Mouse (Mus musculus) common myeloid progenitor, adult 5-6 weeks (primary cell): Measurements from ENCODE around the gene Olfr1307. TPM values are rescaled to one million over a fixed set of nuclear protein-coding genes. Genes with fewer than 3 reads are reported as not detected.

Experiments
- ATAC-seq: replicated peaks from 2 replicates; pipeline ENCODE4 v1.8.0; 2016; ENCODE audit warnings: low read depth, mild to moderate bottlenecking, moderate TSS enrichment, inconsistent platforms; ENCODE audit not compliant: poor library complexity, severe bottlenecking
- total RNA-seq: library from RNA; stranded (forward); fragments of 200-1000, 187-1606 nt; gene quantifications from 2 replicates; pipeline ENCODE4 v1.2.3, GENCODE M21; 2017

The Olfr1307 gene
- 0.05 TPM in 1 of 2 replicates, not detected in the other for total RNA-seq

DNA sequence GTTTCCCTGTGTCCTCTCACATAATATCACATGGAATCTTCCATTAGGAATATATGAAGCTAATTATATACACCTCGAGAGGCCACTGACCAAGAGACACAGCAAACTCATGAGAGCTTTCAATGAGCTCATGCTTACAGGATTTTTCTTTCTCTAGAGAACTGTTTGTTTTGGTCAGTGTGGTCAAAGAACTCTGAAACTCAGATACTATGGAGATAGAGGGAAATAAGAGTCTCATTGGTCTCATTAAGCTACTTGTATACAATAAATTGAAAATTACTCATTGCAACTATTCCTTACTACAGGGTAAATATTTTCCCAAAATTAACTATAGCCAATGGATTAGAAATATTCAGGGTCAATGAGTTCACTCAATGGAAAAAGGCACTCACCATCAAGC is at the start of gene Olfr1307:
Olfr1307 (minus strand) TSS at position 101 of the 400 bp plus-strand sequence.
- no peak for ATAC-seq

DNA sequence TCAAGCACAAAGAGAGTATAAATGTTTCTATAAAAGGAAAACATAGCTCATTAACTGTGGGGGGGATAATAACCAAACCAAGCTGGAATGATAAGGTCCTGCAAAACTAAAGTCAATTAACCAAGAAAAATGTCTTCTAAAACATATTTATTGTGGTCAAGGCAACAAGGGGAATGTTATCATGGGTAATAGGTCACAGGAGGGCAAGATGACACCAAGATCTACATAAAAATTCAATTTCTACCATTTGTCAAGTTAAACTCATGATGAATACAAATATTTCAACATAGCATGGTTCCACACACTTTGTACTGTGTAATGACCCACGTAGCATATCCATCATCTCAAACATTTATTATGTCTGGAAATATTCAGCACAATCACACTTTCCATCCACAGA is 40.9 kb upstream of the Olfr1307 start, which contains the start of gene Olfr1309:
Olfr1309 (minus strand) TSS at position 101 of the 400 bp plus-strand sequence.
- ATAC-seq, result no peak

DNA sequence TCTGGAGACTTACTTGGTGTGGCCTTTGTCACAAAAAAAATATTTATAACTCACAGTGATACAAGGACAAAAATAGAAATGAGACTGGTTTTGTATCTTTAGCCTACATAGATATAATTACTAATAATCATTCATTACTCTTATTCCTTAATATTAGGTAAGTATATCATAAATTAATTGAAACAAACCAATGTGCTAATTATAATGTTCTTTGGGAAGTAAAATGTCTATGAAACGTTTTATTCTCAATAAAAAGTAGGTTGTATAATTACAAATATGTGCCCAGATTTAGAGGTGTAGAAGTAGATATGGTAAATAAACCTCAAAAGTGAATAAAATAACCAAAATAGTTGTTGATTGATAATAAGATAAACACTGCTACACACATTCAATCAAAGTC is 15.6 kb upstream of the Olfr1307 start, which contains the start of gene Olfr1308:
Olfr1308 (minus strand) TSS at position 101 of the 400 bp plus-strand sequence.
- ATAC-seq, result no peak

DNA sequence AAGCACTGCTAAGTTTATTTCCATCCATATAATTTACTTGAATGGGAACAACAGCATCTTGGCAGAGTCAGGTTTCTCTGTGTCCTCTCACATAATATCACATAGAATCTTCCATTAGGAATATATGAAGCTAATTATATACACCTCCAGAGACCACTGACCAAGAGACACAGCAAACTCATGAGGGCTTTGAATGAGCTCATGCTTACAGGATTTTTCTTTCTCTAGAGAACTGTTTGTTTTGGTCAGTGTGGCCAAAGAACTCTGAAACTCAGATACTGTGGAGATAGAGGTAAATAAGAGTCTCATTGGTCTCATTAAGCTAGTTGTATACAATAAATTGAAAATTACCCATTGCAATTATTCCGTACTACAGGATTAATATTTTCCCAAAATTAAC is 33.1 kb downstream of the Olfr1307 start, which contains the start of gene Olfr1306:
Olfr1306 (minus strand) TSS at position 101 of the 400 bp plus-strand sequence.
- ATAC-seq, result no peak

Other genes with a start within 250 kb of the Olfr1307 start
- not detected in 2 replicates for gene Olfr1301, start 198.4 kb downstream of the Olfr1307 start, total RNA-seq
- gene Olfr1302, start 172.0 kb downstream of the Olfr1307 start, total RNA-seq, result not detected in 2 replicates
- gene Olfr1303, start 129.1 kb downstream of the Olfr1307 start, total RNA-seq, result not detected in 2 replicates
- gene Olfr1305, start 72.3 kb downstream of the Olfr1307 start, total RNA-seq, result not detected in 2 replicates
- not detected in 2 replicates for gene Olfr1306, start 33.2 kb downstream of the Olfr1307 start, total RNA-seq
- gene Olfr1308, start 15.5 kb upstream of the Olfr1307 start, total RNA-seq, result not detected in 2 replicates
- gene Olfr1309, start 40.8 kb upstream of the Olfr1307 start, total RNA-seq, result not detected in 2 replicates
- not detected in 2 replicates for gene Olfr1310, start 63.3 kb upstream of the Olfr1307 start, total RNA-seq
- not detected in 2 replicates for gene Olfr1311, start 75.0 kb upstream of the Olfr1307 start, total RNA-seq
- not detected in 2 replicates for gene Olfr1312, start 100.8 kb upstream of the Olfr1307 start, total RNA-seq
- not detected in 2 replicates for gene Olfr1313, start 128.4 kb upstream of the Olfr1307 start, total RNA-seq
- gene Olfr1314, start 147.3 kb upstream of the Olfr1307 start, total RNA-seq, result not detected in 2 replicates
- gene Olfr1315-ps1, start 166.0 kb upstream of the Olfr1307 start, total RNA-seq, result not detected in 2 replicates
- not detected in 2 replicates for gene Olfr1316, start 185.5 kb upstream of the Olfr1307 start, total RNA-seq
- gene Olfr1317, start 190.9 kb upstream of the Olfr1307 start, total RNA-seq, result not detected in 2 replicates
- not detected in 2 replicates for gene Olfr1318, start 204.8 kb upstream of the Olfr1307 start, total RNA-seq